Mouse (Mus musculus): ENCODE measurements around the gene Chd1l. TPM values are rescaled to one million over a fixed set of nuclear protein-coding genes. Genes with fewer than 3 reads are reported as not detected.

The Chd1l gene
- 46.2 and 65.0 TPM in 2 replicates for total RNA-seq (2017)

DNA sequence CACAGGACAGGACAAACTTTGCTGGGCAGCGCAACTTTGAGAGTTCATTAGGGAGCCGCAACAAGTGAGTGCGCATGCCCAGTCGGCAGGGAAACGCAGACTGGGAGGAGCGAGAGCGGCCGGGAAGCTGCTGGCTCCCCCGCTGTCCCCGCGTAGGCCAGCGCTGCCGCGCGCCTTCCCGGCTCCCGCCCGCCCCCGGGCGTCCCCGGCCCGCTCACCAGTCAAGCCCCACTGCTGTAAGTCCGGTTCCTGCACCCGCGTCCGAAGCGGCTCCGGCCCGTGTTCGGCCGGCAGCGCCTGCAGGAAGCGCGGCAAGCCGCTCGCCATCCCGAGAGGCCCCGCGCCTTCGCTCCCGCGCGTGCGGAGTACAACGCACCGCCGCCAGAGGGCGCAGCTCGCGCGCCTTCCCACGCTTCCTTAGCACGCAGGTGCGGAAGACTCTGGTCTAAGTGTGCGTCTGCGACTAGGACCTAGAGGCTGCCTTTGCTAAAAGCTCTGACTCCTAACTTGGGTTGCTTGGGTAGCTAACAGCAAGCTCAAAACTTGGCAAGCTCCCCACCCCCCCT is at the start of gene Chd1l:
TSS of gene Chd1l (minus strand) at position 359 of the 566 bp plus-strand sequence.
- ATAC-seq (replicated peaks in 1 of 2; ENCODE audit: insufficient read depth in 1 of 2, low FRiP score in 2 of 2, low TSS enrichment in 1 of 2, low read depth in 1 of 2, poor library complexity in 2 of 2, severe bottlenecking in 2 of 2), result peak; percentile 84 to 89

DNA sequence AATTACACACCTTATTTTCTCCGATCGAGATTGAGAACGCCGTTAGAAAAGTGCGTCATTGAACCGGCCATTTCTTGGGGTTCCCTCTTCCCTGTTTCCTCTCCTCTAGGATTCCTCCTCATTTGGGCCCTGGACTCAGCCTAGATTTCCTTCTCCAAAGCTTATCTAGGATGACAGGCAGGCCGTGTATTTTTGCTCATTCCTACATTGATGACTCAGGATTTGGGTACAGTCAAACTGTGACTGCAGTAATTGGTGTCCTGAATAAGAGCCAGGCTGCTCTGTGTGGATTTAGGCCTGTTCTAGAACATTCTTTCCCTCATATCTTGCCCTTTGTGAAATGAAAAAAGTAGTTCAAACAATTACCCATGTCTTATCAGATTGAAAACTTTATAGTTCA is 49.7 kb upstream of the Chd1l start:
- ATAC-seq (replicated peaks in 1 of 2; ENCODE audit: insufficient read depth in 1 of 2, low FRiP score in 2 of 2, low TSS enrichment in 1 of 2, low read depth in 1 of 2, poor library complexity in 2 of 2, severe bottlenecking in 2 of 2), result no peak

DNA sequence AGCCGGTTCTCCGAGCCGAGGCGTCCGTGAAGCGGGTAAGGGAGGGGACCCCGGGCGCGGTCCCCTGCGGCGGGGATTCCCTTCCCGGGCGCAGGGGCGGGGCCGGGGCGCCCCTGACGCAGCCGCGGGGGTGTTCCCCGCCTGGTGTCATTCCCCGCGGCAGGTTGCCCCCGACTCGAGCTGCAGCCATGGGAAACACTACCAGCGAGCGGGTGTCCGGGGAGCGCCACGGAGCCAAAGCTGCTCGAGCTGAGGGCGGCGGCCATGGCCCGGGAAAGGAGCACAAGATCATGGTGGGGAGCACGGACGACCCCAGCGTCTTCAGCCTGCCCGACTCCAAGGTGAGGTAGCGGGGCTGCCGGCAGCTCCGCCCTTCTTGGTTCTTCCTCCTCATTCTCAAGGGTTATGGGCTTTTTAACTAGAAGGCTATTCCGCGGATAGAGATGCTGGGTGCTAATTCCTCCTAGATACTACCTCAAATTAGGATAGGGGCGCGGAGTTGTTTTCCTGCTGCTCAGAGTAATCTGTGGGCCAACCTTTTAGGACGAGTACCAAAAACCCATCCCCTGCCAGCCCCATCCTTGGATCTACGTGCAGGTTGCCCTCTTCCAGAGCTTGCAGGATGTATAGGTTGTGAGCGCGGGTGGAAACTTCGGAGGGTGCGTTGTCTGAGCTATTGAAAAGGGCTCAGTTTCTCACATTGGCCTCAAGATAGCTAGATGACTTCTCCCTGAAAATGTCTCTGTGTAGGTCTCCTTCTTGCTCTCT is 48.6 kb upstream of the Chd1l start:
- ATAC-seq (replicated peaks in 1 of 2; ENCODE audit: insufficient read depth in 1 of 2, low FRiP score in 2 of 2, low TSS enrichment in 1 of 2, low read depth in 1 of 2, poor library complexity in 2 of 2, severe bottlenecking in 2 of 2), result peak; percentile 10 to 29; a peak in 2 of 4 replicates

DNA sequence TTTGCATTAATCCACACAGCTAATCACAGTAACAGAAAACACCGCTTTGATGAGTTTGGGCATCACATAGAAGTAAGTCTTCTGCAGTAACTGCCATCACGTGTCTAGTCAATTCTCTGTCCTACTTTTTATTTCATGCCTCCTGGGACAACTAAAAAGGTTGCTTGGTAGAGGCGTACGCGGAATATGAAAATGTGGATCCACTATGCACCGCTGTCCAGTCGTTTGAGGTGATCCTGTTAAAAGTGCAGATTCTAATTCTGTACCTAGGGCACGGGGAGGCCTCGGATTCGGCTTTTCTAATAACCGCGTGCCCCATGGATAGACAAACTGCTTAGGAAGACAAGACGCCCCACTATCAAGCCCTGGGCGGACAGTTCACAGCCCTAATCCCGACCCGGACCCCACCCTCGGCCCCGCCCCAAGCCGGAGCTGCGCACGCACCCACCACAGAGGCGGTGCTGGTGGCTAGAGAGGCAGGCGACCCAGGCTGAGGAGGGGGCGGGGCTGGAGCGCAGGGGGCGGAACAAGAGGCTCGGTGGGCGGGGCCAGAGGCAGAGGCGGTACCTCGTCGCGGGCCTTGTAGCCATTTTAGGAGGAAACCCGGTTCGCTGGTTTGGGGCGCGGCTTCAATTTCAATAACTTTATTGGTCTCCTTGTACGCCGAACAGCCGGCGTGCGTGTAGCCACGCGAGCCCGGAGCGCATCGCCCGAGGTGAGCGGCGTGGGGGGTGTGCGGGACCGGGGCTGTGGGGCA is 47.8 kb upstream of the Chd1l start, which contains the start of gene Prkab2:
TSS of gene Prkab2 (plus strand) at position 539 of the 757 bp plus-strand sequence.
- ATAC-seq (replicated peaks in 1 of 2; ENCODE audit: insufficient read depth in 1 of 2, low FRiP score in 2 of 2, low TSS enrichment in 1 of 2, low read depth in 1 of 2, poor library complexity in 2 of 2, severe bottlenecking in 2 of 2), result peak; percentile 89 to 97

DNA sequence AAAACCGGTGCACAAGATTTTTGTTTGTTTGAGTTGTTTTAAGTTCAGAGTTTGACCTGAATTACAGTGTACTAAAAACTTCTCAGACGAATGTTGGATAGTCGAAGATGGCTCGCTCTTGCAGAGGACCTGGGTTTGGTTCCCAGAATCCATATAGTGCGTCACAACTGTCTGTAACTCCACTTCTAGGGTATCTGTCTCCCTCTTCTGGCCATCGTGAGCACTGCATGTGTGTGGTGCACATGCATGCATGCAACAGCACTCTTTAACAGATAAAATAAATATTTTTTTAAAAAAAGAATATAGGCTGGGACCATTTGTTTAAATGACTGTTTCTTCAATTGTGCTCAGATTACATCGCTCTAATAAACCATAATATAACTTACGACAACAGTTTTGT is 44.9 kb upstream of the Chd1l start:
- no peak for ATAC-seq (replicated peaks in 1 of 2; ENCODE audit: insufficient read depth in 1 of 2, low FRiP score in 2 of 2, low TSS enrichment in 1 of 2, low read depth in 1 of 2, poor library complexity in 2 of 2, severe bottlenecking in 2 of 2)

DNA sequence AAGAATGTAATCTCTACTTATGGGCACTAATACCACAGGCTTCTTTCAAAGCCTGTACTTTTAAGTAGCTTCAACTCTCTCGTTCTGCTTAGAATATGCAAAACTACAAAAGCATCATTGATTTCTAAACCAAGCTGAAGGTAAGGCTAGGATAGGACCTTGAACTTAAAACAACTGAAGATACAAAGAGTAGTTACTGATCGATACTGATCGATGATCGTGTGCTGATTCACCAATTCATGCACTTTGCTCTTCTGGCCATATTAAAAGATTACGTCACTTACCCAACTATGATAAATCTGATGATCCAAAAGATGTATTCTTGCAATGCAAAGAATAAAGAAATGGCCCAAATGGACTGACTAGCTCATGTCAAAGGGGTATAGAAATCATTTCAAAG is 43.8 kb upstream of the Chd1l start:
- no peak for ATAC-seq (replicated peaks in 1 of 2; ENCODE audit: insufficient read depth in 1 of 2, low FRiP score in 2 of 2, low TSS enrichment in 1 of 2, low read depth in 1 of 2, poor library complexity in 2 of 2, severe bottlenecking in 2 of 2)

DNA sequence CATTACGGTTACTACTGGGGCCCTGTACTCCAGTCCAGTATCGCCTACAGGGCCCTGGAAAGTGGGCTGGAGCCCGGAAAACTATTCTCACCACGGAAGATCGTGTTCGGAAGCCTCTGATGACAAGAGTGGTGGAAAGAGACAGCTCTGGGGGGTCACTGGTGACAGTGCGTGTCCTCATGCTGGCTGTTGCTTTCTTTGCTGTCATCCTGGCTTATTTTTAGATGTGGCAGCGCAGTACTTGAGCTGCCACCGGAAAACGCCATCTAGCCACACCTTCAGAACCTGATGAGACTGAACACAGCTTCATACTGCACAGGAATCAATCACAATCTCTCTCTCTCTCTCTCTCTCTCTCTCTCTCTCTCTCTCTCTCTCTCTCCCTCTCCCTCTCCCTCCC is 41.6 kb upstream of the Chd1l start:
- no peak for ATAC-seq (replicated peaks in 1 of 2; ENCODE audit: insufficient read depth in 1 of 2, low FRiP score in 2 of 2, low TSS enrichment in 1 of 2, low read depth in 1 of 2, poor library complexity in 2 of 2, severe bottlenecking in 2 of 2)

DNA sequence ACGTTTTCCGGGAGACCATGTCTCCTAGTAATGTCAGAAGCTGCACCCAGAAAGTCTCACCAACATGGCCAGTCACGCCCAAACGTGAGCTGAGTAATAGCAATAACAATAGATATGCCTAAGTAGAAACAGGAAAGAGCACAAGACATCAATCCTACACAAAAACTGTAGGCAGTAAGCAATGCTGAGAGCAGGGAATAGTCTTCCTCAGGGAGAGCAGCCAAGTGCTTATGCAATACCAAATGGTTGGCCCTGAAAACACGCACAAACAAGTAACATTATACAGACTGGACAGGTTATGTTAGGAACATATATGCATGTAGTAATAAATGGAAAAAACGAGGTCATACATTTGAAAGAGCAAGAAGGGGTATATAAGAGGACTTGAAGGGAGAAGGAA is 39.5 kb upstream of the Chd1l start:
- no peak for ATAC-seq (replicated peaks in 1 of 2; ENCODE audit: insufficient read depth in 1 of 2, low FRiP score in 2 of 2, low TSS enrichment in 1 of 2, low read depth in 1 of 2, poor library complexity in 2 of 2, severe bottlenecking in 2 of 2)

DNA sequence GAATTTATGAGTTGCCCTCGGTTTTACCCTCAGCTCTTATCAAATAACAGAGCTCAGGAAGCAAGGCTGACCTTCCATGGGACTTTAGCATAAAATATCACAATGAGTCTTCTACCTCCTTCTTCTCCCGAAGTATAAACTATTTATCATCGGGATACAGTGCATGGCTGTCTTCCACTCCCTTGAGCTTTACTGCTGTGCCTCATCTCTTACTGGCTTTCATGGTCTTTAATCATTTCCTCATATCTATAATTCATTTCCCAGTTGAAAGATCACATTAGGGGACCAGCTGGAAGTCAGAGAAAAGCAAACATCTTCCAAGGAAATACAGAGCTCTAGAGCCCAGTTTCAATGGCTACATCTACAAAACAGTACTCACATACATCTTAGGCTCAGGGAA is 39.0 kb upstream of the Chd1l start:
- ATAC-seq (replicated peaks in 1 of 2; ENCODE audit: insufficient read depth in 1 of 2, low FRiP score in 2 of 2, low TSS enrichment in 1 of 2, low read depth in 1 of 2, poor library complexity in 2 of 2, severe bottlenecking in 2 of 2), result no peak

DNA sequence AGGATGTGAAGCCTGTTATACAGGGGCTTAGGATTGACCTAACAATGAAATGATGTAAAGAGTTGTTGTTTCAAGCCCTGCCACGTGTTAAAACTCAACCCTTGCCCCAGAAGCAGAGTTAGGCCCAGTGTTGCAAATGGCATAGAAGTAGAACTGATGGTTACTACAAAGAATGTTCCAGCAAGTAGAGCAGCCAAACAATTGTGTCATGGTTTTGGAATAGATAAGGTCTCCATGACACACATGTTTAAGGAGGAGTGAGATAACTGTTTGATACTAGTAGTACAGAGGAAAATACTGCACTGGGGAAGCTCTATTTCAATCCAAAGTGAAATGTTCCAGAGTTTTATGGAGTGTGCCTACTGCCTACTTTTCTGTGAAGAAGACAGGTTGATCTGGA is 38.5 kb upstream of the Chd1l start:
- no peak for ATAC-seq (replicated peaks in 1 of 2; ENCODE audit: insufficient read depth in 1 of 2, low FRiP score in 2 of 2, low TSS enrichment in 1 of 2, low read depth in 1 of 2, poor library complexity in 2 of 2, severe bottlenecking in 2 of 2)

DNA sequence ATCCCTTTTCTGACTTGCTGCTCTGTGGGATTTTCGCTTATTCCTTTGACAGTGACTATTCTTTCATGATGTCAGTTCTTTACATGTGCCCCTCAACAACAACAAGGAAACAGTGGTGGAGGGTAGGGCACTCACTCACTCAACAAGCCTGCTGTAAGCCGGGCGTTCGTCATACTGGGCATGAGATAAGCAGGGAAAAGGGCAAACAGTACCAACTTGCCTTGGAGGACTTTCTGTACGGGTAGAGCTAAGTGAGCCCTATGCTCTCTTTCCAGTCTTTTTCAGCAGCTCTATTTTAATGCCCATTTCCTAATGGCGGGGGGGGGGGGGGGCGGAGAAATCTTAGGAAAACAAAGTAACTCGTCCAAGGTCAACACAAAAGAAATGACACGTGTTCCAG is 32.0 kb upstream of the Chd1l start:
- ATAC-seq (replicated peaks in 1 of 2; ENCODE audit: insufficient read depth in 1 of 2, low FRiP score in 2 of 2, low TSS enrichment in 1 of 2, low read depth in 1 of 2, poor library complexity in 2 of 2, severe bottlenecking in 2 of 2), result no peak

DNA sequence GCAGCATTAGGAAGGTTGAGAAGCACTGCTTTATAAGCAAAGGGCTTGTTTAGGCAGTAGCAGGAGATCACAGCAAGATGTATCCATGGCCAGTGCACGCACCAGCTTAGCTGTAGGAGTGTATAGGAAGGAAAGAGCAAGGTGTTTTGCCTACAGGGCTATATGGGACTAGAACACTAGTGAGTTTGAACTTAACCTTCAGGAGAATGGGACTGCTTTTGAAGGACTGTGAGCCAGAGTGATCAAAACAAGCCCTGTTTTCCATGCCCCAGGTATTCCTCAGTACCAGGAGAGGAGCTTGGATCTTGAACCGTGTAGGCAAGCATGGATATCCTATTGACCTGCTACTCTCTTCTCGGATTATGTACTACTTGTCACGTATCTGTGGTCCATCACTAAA is 31.4 kb upstream of the Chd1l start:
- no peak for ATAC-seq (replicated peaks in 1 of 2; ENCODE audit: insufficient read depth in 1 of 2, low FRiP score in 2 of 2, low TSS enrichment in 1 of 2, low read depth in 1 of 2, poor library complexity in 2 of 2, severe bottlenecking in 2 of 2)

DNA sequence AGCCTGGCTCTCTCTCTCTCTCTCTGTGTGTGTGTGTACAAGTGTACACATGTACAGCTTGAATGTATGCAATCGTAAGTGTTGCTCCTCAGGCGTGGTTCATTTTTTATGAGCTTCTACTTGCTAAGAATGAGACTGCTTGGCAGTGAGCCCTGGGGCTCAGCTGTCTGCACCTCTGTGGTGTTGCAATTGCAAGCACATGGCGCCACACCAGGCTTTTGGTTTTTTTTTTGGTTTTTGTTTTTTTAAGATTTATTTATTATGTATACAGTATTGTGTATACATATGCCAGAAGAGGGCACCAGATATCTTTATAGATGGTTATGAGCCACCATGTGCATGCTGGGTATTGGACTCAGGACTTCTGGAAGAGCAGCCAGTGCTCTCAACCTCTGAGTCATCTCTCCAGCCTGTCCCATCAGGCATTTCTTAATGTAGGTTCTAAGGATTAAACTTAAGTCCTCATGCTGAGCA is 24.3 kb upstream of the Chd1l start:
- ATAC-seq (replicated peaks in 1 of 2; ENCODE audit: insufficient read depth in 1 of 2, low FRiP score in 2 of 2, low TSS enrichment in 1 of 2, low read depth in 1 of 2, poor library complexity in 2 of 2, severe bottlenecking in 2 of 2), result no peak; a peak in 1 of 4 replicates

DNA sequence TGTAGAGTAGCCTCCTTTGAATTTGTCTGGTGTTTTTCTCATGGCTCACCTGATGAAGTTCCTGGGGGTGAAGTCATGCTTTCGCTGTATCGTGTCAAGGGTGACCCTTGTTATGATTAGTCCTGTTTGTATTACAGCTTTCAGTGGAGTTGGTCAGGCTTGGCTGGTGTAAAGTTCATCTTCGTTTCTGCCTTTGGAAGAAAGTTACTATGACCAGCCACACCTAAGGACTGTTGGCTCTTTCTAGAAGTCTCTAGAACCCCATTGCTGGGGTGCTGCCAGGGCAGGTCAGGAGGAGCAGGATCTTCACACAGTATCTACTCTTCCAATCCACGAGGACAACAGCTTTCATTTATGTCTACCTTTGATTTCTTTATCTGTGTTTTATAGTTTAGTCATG is 23.5 kb upstream of the Chd1l start:
- no peak for ATAC-seq (replicated peaks in 1 of 2; ENCODE audit: insufficient read depth in 1 of 2, low FRiP score in 2 of 2, low TSS enrichment in 1 of 2, low read depth in 1 of 2, poor library complexity in 2 of 2, severe bottlenecking in 2 of 2)

DNA sequence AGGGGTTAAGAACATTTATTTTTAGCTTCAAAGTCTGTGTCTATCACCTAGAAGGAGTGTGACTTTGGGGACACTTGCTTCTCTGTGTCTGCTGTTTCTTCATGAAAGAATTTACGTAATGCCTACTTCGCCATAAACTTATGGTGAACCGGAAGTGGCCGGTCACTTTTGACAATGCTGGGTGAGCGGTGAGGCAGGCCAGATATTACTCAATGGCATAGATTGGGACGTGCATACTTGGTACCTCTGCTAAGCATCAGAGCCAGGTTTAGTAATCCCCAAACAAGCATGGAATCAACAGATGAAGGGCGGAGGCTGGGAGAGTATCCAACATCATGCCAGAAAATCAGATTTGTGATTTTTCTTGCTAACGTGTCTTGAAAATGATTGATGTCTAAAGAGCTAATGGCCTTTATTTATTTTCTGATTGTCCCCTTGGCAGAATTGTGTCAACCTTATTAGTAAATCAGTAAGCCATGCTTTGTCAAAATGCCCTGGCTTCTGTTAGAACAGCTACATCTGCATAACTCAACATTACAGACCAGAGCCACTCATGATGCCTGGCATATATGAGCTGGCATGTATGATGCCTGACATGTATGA is 21.4 kb upstream of the Chd1l start:
- peak in 1 of 2 experiments; percentile 20; a peak in 1 of 4 replicates for ATAC-seq (replicated peaks in 1 of 2; ENCODE audit: insufficient read depth in 1 of 2, low FRiP score in 2 of 2, low TSS enrichment in 1 of 2, low read depth in 1 of 2, poor library complexity in 2 of 2, severe bottlenecking in 2 of 2)

DNA sequence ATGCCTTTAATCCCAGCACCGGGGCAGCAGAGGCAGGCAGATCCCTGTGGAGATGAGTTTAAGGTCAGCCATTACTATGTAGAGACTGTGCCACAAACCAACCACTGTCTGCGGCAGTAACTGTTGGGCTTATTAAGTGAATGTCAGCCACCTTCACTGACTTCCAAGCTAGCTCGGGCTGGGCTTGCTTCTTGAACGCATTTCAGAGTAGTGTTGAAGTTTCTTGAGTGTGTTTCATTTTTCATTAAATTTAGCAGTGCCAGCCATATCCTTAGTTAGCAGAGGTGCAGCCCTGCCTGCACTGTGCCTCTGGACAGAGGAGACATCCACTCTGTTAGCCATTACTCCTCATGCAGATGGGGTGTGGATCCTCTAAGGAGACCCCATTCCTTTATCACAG is 20.7 kb upstream of the Chd1l start:
- ATAC-seq (replicated peaks in 1 of 2; ENCODE audit: insufficient read depth in 1 of 2, low FRiP score in 2 of 2, low TSS enrichment in 1 of 2, low read depth in 1 of 2, poor library complexity in 2 of 2, severe bottlenecking in 2 of 2), result no peak

DNA sequence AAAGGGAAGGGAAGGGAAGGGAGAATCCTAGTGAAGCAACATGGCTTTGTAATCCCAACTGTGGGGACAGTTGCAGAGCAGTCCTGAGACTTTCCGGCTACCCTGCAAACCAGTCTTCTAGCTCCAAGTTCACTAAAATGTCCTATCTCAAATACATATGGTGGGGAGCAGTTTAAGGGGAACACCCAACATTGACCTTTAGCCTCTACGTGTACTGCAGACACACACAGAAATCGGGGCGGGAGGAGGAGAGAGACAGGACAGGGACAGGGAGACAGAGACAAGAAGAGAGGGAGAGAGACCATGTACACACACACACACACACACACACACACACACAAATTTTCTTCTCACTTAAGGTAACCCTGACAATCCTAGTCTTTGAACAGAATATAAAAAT is 19.9 kb upstream of the Chd1l start:
- ATAC-seq (replicated peaks in 1 of 2; ENCODE audit: insufficient read depth in 1 of 2, low FRiP score in 2 of 2, low TSS enrichment in 1 of 2, low read depth in 1 of 2, poor library complexity in 2 of 2, severe bottlenecking in 2 of 2), result no peak

Data from hematopoietic stem cell, adult 5-6 weeks (primary cell).